Mouse (Mus musculus): ENCODE results near the gene Rai1. TPM values are rescaled to one million over a fixed set of nuclear protein-coding genes. Genes with fewer than 3 reads are reported as not detected.

Rai1 gene
- total RNA-seq (2023) = 10 to 100 TPM; 23.4 to 23.6 TPM

DNA sequence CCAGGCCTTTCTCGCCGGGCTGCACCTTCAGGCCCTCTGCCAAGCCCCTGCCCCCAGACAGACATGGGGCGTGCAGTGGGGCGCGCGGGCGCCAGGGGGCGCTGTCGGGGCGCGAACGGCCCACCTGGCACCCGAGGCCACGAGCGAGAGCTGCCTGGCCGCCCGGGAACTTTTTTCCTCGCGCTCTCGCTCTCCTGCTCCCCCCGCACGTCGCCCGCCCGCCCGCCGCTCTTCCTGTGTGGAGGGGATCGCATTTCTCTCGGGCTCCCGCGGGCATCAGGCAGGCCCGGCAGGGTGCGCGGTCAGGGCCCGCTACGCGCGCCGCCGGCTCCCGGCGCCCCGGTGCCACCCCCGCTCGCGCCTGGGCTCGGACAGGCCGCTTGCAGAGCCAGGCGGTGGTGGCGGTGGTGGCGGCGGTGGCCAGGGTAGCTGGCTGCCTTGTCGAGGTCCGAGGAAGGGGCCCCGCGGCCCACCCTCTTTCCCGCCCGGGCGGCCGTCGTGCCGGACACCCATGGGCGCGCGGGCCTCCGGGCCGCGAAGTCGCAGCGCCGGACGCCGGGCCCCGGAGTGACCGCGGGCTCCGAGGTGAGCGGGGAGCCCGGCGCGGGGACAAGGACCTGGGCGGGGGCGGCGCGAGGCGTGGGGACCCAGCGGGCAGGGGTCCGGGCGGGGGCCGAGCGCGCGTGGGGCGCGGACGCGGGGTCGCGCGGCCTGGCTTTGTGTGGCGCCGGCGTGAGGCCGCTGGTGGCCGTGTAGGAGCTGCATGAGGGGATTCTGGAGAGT lies at the start of gene Rai1:
Gene Rai1, plus strand, starts transcription at position 204 of the 783 bp plus-strand sequence.

DNA sequence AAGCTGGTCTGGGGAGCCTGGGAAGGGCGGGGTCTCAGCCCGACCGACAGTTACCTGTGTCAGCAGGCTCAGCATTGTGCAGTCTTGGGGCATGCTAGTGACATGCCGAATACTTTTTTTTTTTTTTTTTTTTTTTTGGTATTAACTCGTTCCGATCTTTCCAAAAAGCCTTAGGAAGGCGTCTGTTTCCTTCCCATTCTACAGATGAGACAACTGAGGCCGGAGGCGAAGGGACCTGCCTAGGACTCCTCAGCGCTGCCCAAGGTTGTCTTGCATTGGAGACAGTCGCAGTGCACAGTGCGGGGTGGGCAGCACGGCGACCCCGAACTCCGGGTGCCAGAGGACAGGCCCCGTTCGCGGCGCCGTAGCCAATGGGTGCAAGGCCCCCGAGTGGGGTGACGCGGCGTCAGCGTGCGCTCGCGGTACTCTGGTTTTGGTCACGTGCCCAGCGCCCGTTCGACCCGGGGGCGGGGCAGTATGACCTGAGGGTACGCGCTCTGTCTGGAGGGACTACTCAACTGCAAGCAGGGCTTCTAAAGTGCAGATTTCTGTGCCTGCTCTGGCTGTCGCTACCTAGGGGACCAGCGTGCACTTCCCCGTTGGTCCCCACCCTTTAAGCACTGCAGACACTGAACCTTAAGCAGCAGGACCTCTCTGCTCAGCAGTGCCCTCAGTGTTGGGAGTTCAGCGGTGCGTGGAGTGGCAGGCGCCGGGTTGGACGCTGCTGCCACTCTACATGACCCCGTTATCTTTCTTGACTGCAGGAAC lies 117.8 kb downstream of the Rai1 start, which contains the start of gene Srebf1:
Gene Srebf1, minus strand, starts transcription at position 113 of the 768 bp plus-strand sequence.

Other genes starting within 250 kb of the Rai1 start
- 1 to 10 TPM; 5.2 to 6.6 TPM for gene Med9, start 156.8 kb upstream of the Rai1 start, total RNA-seq (2023)
- gene Rasd1, start 140.1 kb upstream of the Rai1 start, total RNA-seq (2023) = under 1 TPM in 1 of 2 experiments, not detected in 1; 0.22 TPM
- gene Pemt, start 58.5 kb upstream of the Rai1 start, total RNA-seq (2023) = 1 to 10 TPM; 1.6 to 2.3 TPM
- 10 to 100 TPM; 47.3 to 50.4 TPM for gene Srebf1, start 117.6 kb downstream of the Rai1 start, total RNA-seq (2023)
- gene Tom1l2, start 247.9 kb downstream of the Rai1 start, total RNA-seq (2023) = 10 to 100 TPM; 12.3 to 13.2 TPM
- under 1 TPM; 0.18 to 0.24 TPM for gene Drc3, start 248.3 kb downstream of the Rai1 start, total RNA-seq (2023)

Data from neutrophil, adult 59 days (primary cell).